Mouse (Mus musculus): Measurements from ENCODE around the gene Unc50.

DNA sequence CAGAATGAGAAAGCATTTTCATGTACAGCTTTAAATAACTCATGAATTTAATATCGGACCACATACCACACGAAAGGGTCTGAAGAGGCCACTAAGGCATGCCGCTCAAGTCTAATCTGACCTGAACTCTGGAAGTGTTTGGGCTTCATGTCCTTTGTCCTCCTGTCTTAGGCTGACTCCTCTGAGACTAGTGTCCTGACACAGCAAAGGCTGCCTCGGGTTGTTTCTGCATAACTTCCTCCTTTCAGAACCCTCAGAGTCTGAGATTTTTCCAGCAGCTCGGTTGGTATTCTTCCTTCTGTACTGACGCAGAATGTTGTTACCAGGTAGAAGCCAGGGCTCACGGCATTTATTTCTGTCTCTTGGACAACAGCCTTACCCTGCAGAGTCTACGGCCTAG, 44.1 kb downstream of the Unc50 start:
- TF ChIP-seq MAFK (IDR thresholded peaks at IDR 0.05; ENCODE audit: insufficient read depth, low read depth, low read length) (no peak), CHD2 (IDR thresholded peaks at IDR 0.05; ENCODE audit: low read depth, low read length) (no peak), HCFC1 (IDR thresholded peaks at IDR 0.05; ENCODE audit: borderline replicate concordance, insufficient read depth, low read length) (no peak), ZC3H11A (IDR thresholded peaks at IDR 0.05; ENCODE audit: borderline replicate concordance, low read depth, low read length) (no peak)

Measured in ES-E14 (cell line).